Mouse (Mus musculus): ENCODE results near the gene Dgki. TPM values are rescaled to one million over a fixed set of nuclear protein-coding genes. Genes with fewer than 3 reads are reported as not detected.

The Dgki gene
- 0.92 and 1.0 TPM in 2 replicates for polyA plus RNA-seq (2014; fragmentation: Nextera tagmentation; extraction: Ambion mirVana)

DNA sequence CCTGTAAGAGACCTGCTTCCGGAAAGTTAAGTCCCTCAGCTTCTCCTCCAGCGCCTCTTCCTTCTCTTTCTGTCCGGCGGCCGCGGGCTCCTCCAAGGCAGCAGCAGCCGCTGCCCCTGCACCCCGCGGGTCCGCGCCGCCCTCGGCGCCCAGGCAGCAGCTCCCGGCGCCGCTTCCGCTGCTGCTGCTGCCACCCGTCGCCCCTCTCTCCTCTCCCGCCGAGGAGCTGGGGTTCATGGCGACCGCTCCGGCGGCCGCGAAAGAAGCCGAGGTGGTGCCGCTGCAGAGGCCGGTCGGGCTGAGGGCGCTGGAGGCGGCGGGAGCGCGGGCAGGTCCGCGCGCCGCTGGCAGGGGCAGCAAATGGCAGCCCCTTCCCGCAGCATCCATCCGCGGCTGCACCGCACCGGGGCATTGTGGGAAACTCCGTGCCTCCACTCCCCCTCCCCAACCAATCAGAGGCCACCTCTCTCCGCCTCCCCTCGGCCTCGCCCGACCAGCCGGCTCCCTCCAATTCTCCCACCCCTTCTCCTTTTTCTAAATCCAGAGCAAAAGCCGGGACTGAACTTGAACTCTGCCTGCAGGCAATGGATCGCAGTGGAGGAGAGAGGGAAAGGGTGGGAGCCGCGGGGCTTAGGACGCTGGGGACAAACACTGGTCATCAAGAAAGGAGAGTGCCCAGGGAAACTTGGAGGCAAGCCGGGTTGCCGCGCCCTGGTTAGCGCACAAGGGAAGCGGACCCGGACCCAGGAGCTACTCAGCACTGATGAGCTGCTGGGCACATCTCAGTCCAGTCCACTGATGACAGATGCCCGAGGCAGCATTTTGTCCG is at the start of gene Dgki:
Gene Dgki (minus strand): TSS at position 623 of the 829 bp plus-strand sequence.
- ATAC-seq (ENCODE audit: low read depth) (peak; percentile 91), DNase-seq (ENCODE audit: low spot score) (peak; percentile 51)
- Histone ChIP-seq H3K4me1 (ENCODE audit: control insufficient read depth, insufficient read depth, low read length) (peaks cover 8% of the 10 kb centered on the region; the same call in 1 of the 2 replicates), H3K9me3 (ENCODE audit: control insufficient read depth, low read length) (no peaks in the 10 kb centered on the region), H3K36me3 (ENCODE audit: control insufficient read depth, insufficient read depth, low read length) (no peaks in the 10 kb centered on the region), H3K27ac (replicated peaks; ENCODE audit: low read depth, low read length) (no peak within 1 kb of the TSS), H3K4me3 (ENCODE audit: low read depth, low read length) (peak within 1 kb of the TSS; percentile 61), H3K4me2 (ENCODE audit: low read depth, low read length) (peak within 1 kb of the TSS; percentile 97), H3K9ac (ENCODE audit: low read depth, low read length) (peak within 1 kb of the TSS; percentile 62), H3K27me3 (replicated peaks; ENCODE audit: control insufficient read depth, insufficient read depth, low read length) (peaks cover 47% of the 10 kb centered on the region)
- 2% methylated on average over 34 of the region's 65 CpGs for WGBS

DNA sequence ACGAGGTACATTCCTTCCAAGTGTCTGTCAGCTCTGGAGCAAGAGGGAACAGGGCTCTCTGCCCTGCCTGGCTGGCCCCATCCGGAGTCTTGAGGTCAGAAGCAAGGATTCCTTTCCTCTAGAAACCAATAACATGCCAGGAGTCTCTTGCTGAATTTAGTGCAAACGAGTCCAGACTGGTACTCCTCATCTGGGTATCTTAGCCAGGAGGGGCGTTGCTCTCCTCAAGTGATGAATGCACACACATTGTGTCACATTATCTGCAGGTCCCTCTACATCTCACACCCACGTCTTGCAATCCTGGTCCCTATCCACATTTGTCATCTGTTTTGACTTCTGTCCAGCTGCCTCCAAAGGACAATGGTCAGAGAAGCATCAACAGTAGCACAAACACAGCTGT is 47.6 kb upstream of the Dgki start:
- Histone ChIP-seq H3K36me3 (ENCODE audit: control insufficient read depth, insufficient read depth, low read length) (peaks cover 62% of the 10 kb centered on the region), H3K9ac (ENCODE audit: low read depth, low read length) (no peak overlapping the region), H3K27ac (replicated peaks; ENCODE audit: low read depth, low read length) (no peak overlapping the region), H3K9me3 (ENCODE audit: control insufficient read depth, low read length) (no peaks in the 10 kb centered on the region), H3K4me2 (ENCODE audit: low read depth, low read length) (no peak overlapping the region), H3K4me1 (ENCODE audit: control insufficient read depth, insufficient read depth, low read length) (no peaks in the 10 kb centered on the region), H3K27me3 (replicated peaks; ENCODE audit: control insufficient read depth, insufficient read depth, low read length) (no peaks in the 10 kb centered on the region), H3K4me3 (ENCODE audit: low read depth, low read length) (no peak overlapping the region)
- no peak for ATAC-seq (ENCODE audit: low read depth)
- no peak for DNase-seq (ENCODE audit: low spot score)
- WGBS, result 69% methylated on average over 5 of the region's 5 CpGs

GRCm38 (mm10) chr6:37338055-37338454 is 38.1 kb upstream of the Dgki start:
- ATAC-seq (ENCODE audit: low read depth) (no peak), DNase-seq (ENCODE audit: low spot score) (no peak)
- 72% methylated on average over 5 of the region's 5 CpGs for WGBS
- Histone ChIP-seq H3K9me3 (ENCODE audit: control insufficient read depth, low read length) (no peaks in the 10 kb centered on the region), H3K36me3 (ENCODE audit: control insufficient read depth, insufficient read depth, low read length) (peaks cover 47% of the 10 kb centered on the region), H3K4me1 (ENCODE audit: control insufficient read depth, insufficient read depth, low read length) (peaks cover 14% of the 10 kb centered on the region), H3K4me2 (ENCODE audit: low read depth, low read length) (no peak overlapping the region), H3K27me3 (replicated peaks; ENCODE audit: control insufficient read depth, insufficient read depth, low read length) (no peaks in the 10 kb centered on the region), H3K4me3 (ENCODE audit: low read depth, low read length) (no peak overlapping the region), H3K27ac (replicated peaks; ENCODE audit: low read depth, low read length) (no peak overlapping the region), H3K9ac (ENCODE audit: low read depth, low read length) (no peak overlapping the region)

DNA sequence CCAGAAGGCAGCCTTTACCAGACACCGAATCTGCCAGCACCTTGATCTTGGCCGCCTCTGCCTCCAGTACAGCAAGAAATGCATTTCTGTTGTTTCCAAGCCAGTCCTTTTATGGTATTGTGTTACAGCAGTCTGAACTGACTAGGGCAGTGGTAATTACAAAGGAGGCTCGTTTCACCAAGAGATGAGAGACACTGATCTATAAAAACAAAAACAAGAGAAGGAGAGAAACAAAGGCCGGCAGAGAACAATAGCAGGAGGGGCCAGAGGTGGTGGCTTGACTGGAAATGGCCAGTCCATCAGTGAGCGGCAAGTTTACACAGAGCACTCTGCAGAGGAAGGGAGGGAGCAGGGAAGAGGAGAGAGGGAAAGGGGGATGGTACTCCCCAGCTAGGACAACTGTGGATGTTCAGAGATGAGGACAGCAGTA is 36.9 kb upstream of the Dgki start:
- Histone ChIP-seq H3K27ac (replicated peaks; ENCODE audit: low read depth, low read length) (peak overlapping the region; percentile 65), H3K27me3 (replicated peaks; ENCODE audit: control insufficient read depth, insufficient read depth, low read length) (no peaks in the 10 kb centered on the region), H3K36me3 (ENCODE audit: control insufficient read depth, insufficient read depth, low read length) (peaks cover 54% of the 10 kb centered on the region), H3K9ac (ENCODE audit: low read depth, low read length) (no peak overlapping the region), H3K4me3 (ENCODE audit: low read depth, low read length) (no peak overlapping the region), H3K4me2 (ENCODE audit: low read depth, low read length) (no peak overlapping the region), H3K4me1 (ENCODE audit: control insufficient read depth, insufficient read depth, low read length) (peaks cover 14% of the 10 kb centered on the region), H3K9me3 (ENCODE audit: control insufficient read depth, low read length) (no peaks in the 10 kb centered on the region)
- ATAC-seq (ENCODE audit: low read depth), result peak; percentile 66
- WGBS, result 10% methylated on average over 5 of the region's 5 CpGs
- peak; percentile 77 for DNase-seq (ENCODE audit: low spot score)

- no peaks in the 10 kb centered on the region for H3K27me3 ChIP-seq (replicated peaks; ENCODE audit: control insufficient read depth, insufficient read depth, low read length)
- ATAC-seq (ENCODE audit: low read depth), result peak; percentile 55; the same call in 1 of the 2 replicates
- H3K4me3 ChIP-seq (ENCODE audit: low read depth, low read length), result no peak overlapping the region
- H3K9ac ChIP-seq (ENCODE audit: low read depth, low read length), result no peak overlapping the region
- peaks cover 55% of the 10 kb centered on the region for H3K36me3 ChIP-seq (ENCODE audit: control insufficient read depth, insufficient read depth, low read length)
- peak; percentile 68 for DNase-seq (ENCODE audit: low spot score)
- H3K4me1 ChIP-seq (ENCODE audit: control insufficient read depth, insufficient read depth, low read length), result peaks cover 14% of the 10 kb centered on the region
- peak overlapping the region; percentile 65; the same call in 1 of the 2 replicates for H3K27ac ChIP-seq (replicated peaks; ENCODE audit: low read depth, low read length)
- WGBS, result 56% methylated on average over 7 of the region's 7 CpGs
- no peaks in the 10 kb centered on the region for H3K9me3 ChIP-seq (ENCODE audit: control insufficient read depth, low read length)
- no peak overlapping the region for H3K4me2 ChIP-seq (ENCODE audit: low read depth, low read length)
Observed at GRCm38 (mm10) chr6:37336381-37336780, 36.4 kb upstream of the Dgki start.

- no peak for DNase-seq (ENCODE audit: low spot score)
- H3K9ac ChIP-seq (ENCODE audit: low read depth, low read length), result no peak overlapping the region
- ATAC-seq (ENCODE audit: low read depth), result no peak
- H3K27ac ChIP-seq (replicated peaks; ENCODE audit: low read depth, low read length), result no peak overlapping the region
- H3K36me3 ChIP-seq (ENCODE audit: control insufficient read depth, insufficient read depth, low read length), result peaks cover 57% of the 10 kb centered on the region
- H3K27me3 ChIP-seq (replicated peaks; ENCODE audit: control insufficient read depth, insufficient read depth, low read length), result no peaks in the 10 kb centered on the region
- H3K4me2 ChIP-seq (ENCODE audit: low read depth, low read length), result no peak overlapping the region
- WGBS, result 80% methylated on average over 10 of the region's 10 CpGs
- no peak overlapping the region for H3K4me3 ChIP-seq (ENCODE audit: low read depth, low read length)
- peaks cover 10% of the 10 kb centered on the region for H3K4me1 ChIP-seq (ENCODE audit: control insufficient read depth, insufficient read depth, low read length)
- H3K9me3 ChIP-seq (ENCODE audit: control insufficient read depth, low read length), result no peaks in the 10 kb centered on the region
Observed at GRCm38 (mm10) chr6:37332846-37333245, 32.9 kb upstream of the Dgki start.

- Histone ChIP-seq H3K27ac (replicated peaks; ENCODE audit: low read depth, low read length) (no peak overlapping the region), H3K4me3 (ENCODE audit: low read depth, low read length) (no peak overlapping the region), H3K4me2 (ENCODE audit: low read depth, low read length) (no peak overlapping the region), H3K4me1 (ENCODE audit: control insufficient read depth, insufficient read depth, low read length) (peaks cover 9% of the 10 kb centered on the region; the same call in 1 of the 2 replicates), H3K36me3 (ENCODE audit: control insufficient read depth, insufficient read depth, low read length) (peaks cover 47% of the 10 kb centered on the region), H3K9me3 (ENCODE audit: control insufficient read depth, low read length) (no peaks in the 10 kb centered on the region), H3K9ac (ENCODE audit: low read depth, low read length) (no peak overlapping the region), H3K27me3 (replicated peaks; ENCODE audit: control insufficient read depth, insufficient read depth, low read length) (no peaks in the 10 kb centered on the region)
- peak; percentile 62 for DNase-seq (ENCODE audit: low spot score)
- WGBS, result 38% methylated on average over 5 of the region's 5 CpGs
- peak; percentile 61 for ATAC-seq (ENCODE audit: low read depth)
Observed at GRCm38 (mm10) chr6:37329901-37330864, 30.2 kb upstream of the Dgki start.

GRCm38 (mm10) chr6:37329376-37329775 is 29.4 kb upstream of the Dgki start:
- Histone ChIP-seq H3K9me3 (ENCODE audit: control insufficient read depth, low read length) (no peaks in the 10 kb centered on the region), H3K4me2 (ENCODE audit: low read depth, low read length) (no peak overlapping the region), H3K27ac (replicated peaks; ENCODE audit: low read depth, low read length) (no peak overlapping the region), H3K4me3 (ENCODE audit: low read depth, low read length) (no peak overlapping the region), H3K9ac (ENCODE audit: low read depth, low read length) (no peak overlapping the region), H3K36me3 (ENCODE audit: control insufficient read depth, insufficient read depth, low read length) (peaks cover 39% of the 10 kb centered on the region), H3K27me3 (replicated peaks; ENCODE audit: control insufficient read depth, insufficient read depth, low read length) (no peaks in the 10 kb centered on the region), H3K4me1 (ENCODE audit: control insufficient read depth, insufficient read depth, low read length) (peaks cover 9% of the 10 kb centered on the region; the same call in 1 of the 2 replicates)
- no peak for DNase-seq (ENCODE audit: low spot score)
- 86% methylated on average over 3 of the region's 3 CpGs for WGBS
- ATAC-seq (ENCODE audit: low read depth), result no peak
